Mouse (Mus musculus) limb, embryonic 13.5 days (tissue): ENCODE measurements at regions not wholly inside any gene's neighbourhood (a gene's known extent, or its start where the extent isn't known, plus 50 kb on each side); places are given as distances from the start of the nearest gene placed in this dataset.
A peak's percentile ranks its signal among the peaks of the same experiment; 100 is the strongest.

Experiments
- ATAC-seq: fragments of 200-750 bp; cut with Nextera tagmentation; 2 replicates; pipeline ENCODE4 v1.8.0; 2017; ENCODE audit warnings: low read depth, moderate number of reproducible peaks, moderate TSS enrichment; ENCODE audit not compliant: low FRiP score
- H3K27ac ChIP-seq: fragments of 300-500 bp; sonication (generic); 2 replicates; pipeline ENCODE4 v1.5.1; 2015; ENCODE audit warnings: inconsistent platforms, mild to moderate bottlenecking, moderate library complexity
- H3K27me3 ChIP-seq: fragments of 300-500 bp; sonication (generic); 2 replicates; pipeline ENCODE4 v1.6.1; 2015; ENCODE audit warnings: mild to moderate bottlenecking, inconsistent platforms
- H3K36me3 ChIP-seq: fragments of 300-500 bp; sonication (generic); 2 replicates; pipeline ENCODE4 v1.6.1; 2015; ENCODE audit warnings: inconsistent platforms, mild to moderate bottlenecking, moderate library complexity
- H3K4me1 ChIP-seq: fragments of 300-500 bp; sonication (generic); 2 replicates; pipeline ENCODE4 v1.6.1; 2015; ENCODE audit warnings: inconsistent platforms
- H3K4me2 ChIP-seq: fragments of 300-500 bp; sonication (generic); replicated peaks from 2 replicates; pipeline ENCODE4 v1.6.1; 2015; ENCODE audit warnings: inconsistent platforms, mild to moderate bottlenecking, moderate library complexity
- H3K4me3 ChIP-seq: fragments of 300-500 bp; sonication (generic); 2 replicates; pipeline ENCODE4 v1.5.1; 2015; ENCODE audit warnings: moderate library complexity, mild to moderate bottlenecking, inconsistent platforms
- H3K9ac ChIP-seq: fragments of 300-500 bp; sonication (generic); 2 replicates; pipeline ENCODE4 v1.6.1; 2015; ENCODE audit warnings: mild to moderate bottlenecking, inconsistent platforms
- H3K9me3 ChIP-seq: fragments of 300-500 bp; sonication (generic); 2 replicates; pipeline ENCODE4 v1.6.1; 2016; ENCODE audit warnings: inconsistent platforms
- WGBS: fragments of 180-500 bp; shearing (Covaris S2); methylation state at CpG from one replicate; pipeline ENCODE4 v1.1.7; 2015; 5-methylcytosine and 5-hydroxymethylcytosine counted together

GRCm38 (mm10) chr2:146593291-146593690 lies 81.1 kb upstream of the Ralgapa2 start:
- H3K4me2 ChIP-seq: no peak overlapping the region
- H3K36me3 ChIP-seq: no peaks in the 10 kb centered on the region
- H3K27me3 ChIP-seq: no peaks in the 10 kb centered on the region
- no peak overlapping the region for H3K27ac ChIP-seq
- WGBS: 81% methylated on average over 2 of the region's 2 CpGs
- no peak overlapping the region for H3K9ac ChIP-seq
- no peak for ATAC-seq
- no peaks in the 10 kb centered on the region for H3K9me3 ChIP-seq
- H3K4me1 ChIP-seq: no peaks in the 10 kb centered on the region
- H3K4me3 ChIP-seq: no peak overlapping the region

GRCm38 (mm10) chr2:146594212-146594611 lies 82.1 kb upstream of the Ralgapa2 start:
- Histone ChIP-seq H3K9ac (no peak overlapping the region), H3K27ac (no peak overlapping the region), H3K4me3 (no peak overlapping the region), H3K4me1 (no peaks in the 10 kb centered on the region), H3K27me3 (no peaks in the 10 kb centered on the region), H3K36me3 (no peaks in the 10 kb centered on the region), H3K4me2 (no peak overlapping the region), H3K9me3 (no peaks in the 10 kb centered on the region)
- ATAC-seq: no peak
- WGBS: 59% methylated on average over 4 of the region's 4 CpGs

GRCm38 (mm10) chr2:146595673-146596072 lies 83.5 kb upstream of the Ralgapa2 start:
- no peak overlapping the region for H3K4me3 ChIP-seq
- WGBS: 82% methylated on average over 2 of the region's 2 CpGs
- H3K9me3 ChIP-seq: no peaks in the 10 kb centered on the region
- ATAC-seq: no peak
- H3K36me3 ChIP-seq: no peaks in the 10 kb centered on the region
- no peak overlapping the region for H3K27ac ChIP-seq
- no peak overlapping the region for H3K9ac ChIP-seq
- H3K4me2 ChIP-seq: no peak overlapping the region
- no peaks in the 10 kb centered on the region for H3K27me3 ChIP-seq
- H3K4me1 ChIP-seq: no peaks in the 10 kb centered on the region

GRCm38 (mm10) chr2:146606170-146606569 lies 94.0 kb upstream of the Ralgapa2 start:
- Histone ChIP-seq H3K27me3 (no peaks in the 10 kb centered on the region), H3K4me3 (no peak overlapping the region), H3K27ac (no peak overlapping the region), H3K9me3 (no peaks in the 10 kb centered on the region), H3K36me3 (no peaks in the 10 kb centered on the region), H3K4me2 (no peak overlapping the region), H3K9ac (no peak overlapping the region), H3K4me1 (no peaks in the 10 kb centered on the region)
- no peak for ATAC-seq

GRCm38 (mm10) chr2:146610896-146611295 lies 98.8 kb upstream of the Ralgapa2 start:
- ATAC-seq: no peak
- H3K4me1 ChIP-seq: peaks cover 3% of the 10 kb centered on the region; the same call in 1 of the 2 replicates
- no peak overlapping the region for H3K9ac ChIP-seq
- peaks cover 4% of the 10 kb centered on the region; the same call in 1 of the 2 replicates for H3K27me3 ChIP-seq
- 95% methylated on average over 2 of the region's 2 CpGs for whole genome bisulfite sequencing
- H3K4me2 ChIP-seq: no peak overlapping the region
- H3K9me3 ChIP-seq: no peaks in the 10 kb centered on the region
- no peaks in the 10 kb centered on the region for H3K36me3 ChIP-seq
- no peak overlapping the region for H3K27ac ChIP-seq
- H3K4me3 ChIP-seq: no peak overlapping the region

GRCm38 (mm10) chr2:146611886-146612521 lies 99.9 kb upstream of the Ralgapa2 start:
- Histone ChIP-seq H3K4me1 (peaks cover 3% of the 10 kb centered on the region; the same call in 1 of the 2 replicates), H3K36me3 (no peaks in the 10 kb centered on the region), H3K27ac (no peak overlapping the region), H3K4me3 (no peak overlapping the region), H3K9me3 (no peaks in the 10 kb centered on the region), H3K4me2 (no peak overlapping the region), H3K27me3 (peaks cover 4% of the 10 kb centered on the region; the same call in 1 of the 2 replicates), H3K9ac (no peak overlapping the region)
- 43% methylated on average over 6 of the region's 6 CpGs for WGBS
- no peak; the same call in 1 of the 2 replicates for ATAC-seq

GRCm38 (mm10) chr2:146612522-146613288 lies 100.6 kb upstream of the Ralgapa2 start:
- Histone ChIP-seq H3K27ac (no peak overlapping the region; the same call in 1 of the 2 replicates), H3K4me3 (peak overlapping the region; percentile 32), H3K27me3 (peaks cover 4% of the 10 kb centered on the region; the same call in 1 of the 2 replicates), H3K36me3 (no peaks in the 10 kb centered on the region), H3K4me1 (peaks cover 3% of the 10 kb centered on the region; the same call in 1 of the 2 replicates), H3K9ac (no peak overlapping the region), H3K4me2 (peak overlapping the region; percentile 63), H3K9me3 (no peaks in the 10 kb centered on the region)
- peak; percentile 17; the same call in 1 of the 2 replicates for ATAC-seq
- 7% methylated on average over 20 of the region's 20 CpGs for WGBS

GRCm38 (mm10) chr2:146621167-146621566 lies 109.0 kb upstream of the Ralgapa2 start:
- Histone ChIP-seq H3K9me3 (no peaks in the 10 kb centered on the region), H3K9ac (no peak overlapping the region), H3K4me2 (peak overlapping the region; percentile 41; the same call in 1 of the 2 replicates), H3K4me3 (no peak overlapping the region), H3K36me3 (no peaks in the 10 kb centered on the region), H3K4me1 (0 out of 2 replicates have a peak, but pooled peaks cover 3% of the 10 kb centered on the region), H3K27me3 (peaks cover 23% of the 10 kb centered on the region; the same call in 1 of the 2 replicates), H3K27ac (no peak overlapping the region)
- ATAC-seq: peak; percentile 75
- WGBS: 8% methylated on average over 5 of the region's 5 CpGs

- Histone ChIP-seq H3K36me3 (no peaks in the 10 kb centered on the region), H3K4me3 (no peak overlapping the region), H3K27me3 (peaks cover 27% of the 10 kb centered on the region; the same call in 1 of the 2 replicates), H3K9me3 (no peaks in the 10 kb centered on the region), H3K4me1 (0 out of 2 replicates have a peak, but pooled peaks cover 3% of the 10 kb centered on the region), H3K4me2 (no peak overlapping the region), H3K9ac (no peak overlapping the region), H3K27ac (no peak overlapping the region)
- 95% methylated on average over 1 of the region's 1 CpGs for WGBS
- no peak for ATAC-seq
Measured at GRCm38 (mm10) chr2:146623052-146623451, 110.9 kb upstream of the Ralgapa2 start.

GRCm38 (mm10) chr2:146624207-146624606 lies 112.1 kb upstream of the Ralgapa2 start:
- ATAC-seq: no peak
- Histone ChIP-seq H3K36me3 (no peaks in the 10 kb centered on the region), H3K4me2 (no peak overlapping the region), H3K9me3 (no peaks in the 10 kb centered on the region), H3K4me3 (no peak overlapping the region), H3K4me1 (0 out of 2 replicates have a peak, but pooled peaks cover 3% of the 10 kb centered on the region), H3K9ac (no peak overlapping the region), H3K27ac (no peak overlapping the region), H3K27me3 (peaks cover 27% of the 10 kb centered on the region; the same call in 1 of the 2 replicates)
- 57% methylated on average over 5 of the region's 5 CpGs for WGBS

GRCm38 (mm10) chr2:146625166-146625751 lies 113.1 kb upstream of the Ralgapa2 start:
- WGBS: 59% methylated on average over 5 of the region's 5 CpGs
- ATAC-seq: no peak
- no peaks in the 10 kb centered on the region for H3K9me3 ChIP-seq
- peaks cover 18% of the 10 kb centered on the region; the same call in 1 of the 2 replicates for H3K27me3 ChIP-seq
- H3K4me3 ChIP-seq: no peak overlapping the region
- H3K4me1 ChIP-seq: 0 out of 2 replicates have a peak, but pooled peaks cover 3% of the 10 kb centered on the region
- H3K36me3 ChIP-seq: no peaks in the 10 kb centered on the region
- no peak overlapping the region for H3K9ac ChIP-seq
- H3K4me2 ChIP-seq: no peak overlapping the region
- no peak overlapping the region for H3K27ac ChIP-seq

- Histone ChIP-seq H3K36me3 (no peaks in the 10 kb centered on the region), H3K27ac (no peak overlapping the region), H3K4me2 (no peak overlapping the region), H3K4me1 (no peaks in the 10 kb centered on the region), H3K4me3 (no peak overlapping the region), H3K9ac (no peak overlapping the region), H3K27me3 (0 out of 2 replicates have a peak, but pooled peaks cover 18% of the 10 kb centered on the region), H3K9me3 (no peaks in the 10 kb centered on the region)
- WGBS: 20% methylated on average over 1 of the region's 1 CpGs
- ATAC-seq: no peak
Measured at GRCm38 (mm10) chr2:146626531-146626930, 114.4 kb upstream of the Ralgapa2 start.
